Mouse (Mus musculus): Measurements from ENCODE around the gene Sema6c.

Gene Sema6c

GRCm38 (mm10) chr3:95147924-95148323, 12.3 kb upstream of the Sema6c start:
- no peak for DNase-seq

GRCm38 (mm10) chr3:95153874-95154273, 6.4 kb upstream of the Sema6c start:
- peak; percentile 54 for DNase-seq

- DNase-seq = no peak
Observed at GRCm38 (mm10) chr3:95159511-95159986, 708 bp upstream of the Sema6c start.

GRCm38 (mm10) chr3:95161041-95161551, 839 bp downstream of the Sema6c start:
- DNase-seq = no peak

GRCm38 (mm10) chr3:95161618-95162344, 1.5 kb downstream of the Sema6c start:
- no peak for DNase-seq

- DNase-seq = no peak
Observed at GRCm38 (mm10) chr3:95162345-95162628, 2.0 kb downstream of the Sema6c start.

GRCm38 (mm10) chr3:95163419-95164255, 3.4 kb downstream of the Sema6c start:
- peak; percentile 48 for DNase-seq

- no peak for DNase-seq
Observed at GRCm38 (mm10) chr3:95164256-95164550, 3.9 kb downstream of the Sema6c start.

- no peak for DNase-seq
Observed at GRCm38 (mm10) chr3:95164840-95165239, 4.6 kb downstream of the Sema6c start.

GRCm38 (mm10) chr3:95169996-95170395, 9.7 kb downstream of the Sema6c start:
- no peak for DNase-seq

- no peak for DNase-seq
Observed at GRCm38 (mm10) chr3:95171105-95171504, 10.8 kb downstream of the Sema6c start.

GRCm38 (mm10) chr3:95172526-95173255, 12.4 kb downstream of the Sema6c start:
- peak; percentile 9 for DNase-seq

- peak; percentile 49 for DNase-seq
Observed at GRCm38 (mm10) chr3:95173256-95173949, 13.1 kb downstream of the Sema6c start.

- peak; percentile 94 for DNase-seq
Observed at GRCm38 (mm10) chr3:95174011-95174592, 13.8 kb downstream of the Sema6c start.

- no peak for DNase-seq
Observed at GRCm38 (mm10) chr3:95176500-95176899, 16.2 kb downstream of the Sema6c start.

GRCm38 (mm10) chr3:95177583-95177982, 17.3 kb downstream of the Sema6c start:
- DNase-seq = no peak

GRCm38 (mm10) chr3:95178948-95179347, 18.7 kb downstream of the Sema6c start:
- DNase-seq = no peak

- no peak for DNase-seq
Observed at GRCm38 (mm10) chr3:95179890-95180289, 19.6 kb downstream of the Sema6c start.

GRCm38 (mm10) chr3:95181841-95182240, 21.6 kb downstream of the Sema6c start:
- no peak for DNase-seq

- no peak for DNase-seq
Observed at GRCm38 (mm10) chr3:95184796-95185577, 24.7 kb downstream of the Sema6c start.

GRCm38 (mm10) chr3:95186100-95186499, 25.8 kb downstream of the Sema6c start:
- DNase-seq = no peak

- no peak for DNase-seq
Observed at GRCm38 (mm10) chr3:95186888-95187287, 26.6 kb downstream of the Sema6c start.

All from lung, postnatal 10 days (tissue).